9 mouse cellular contexts compared by ENCODE assay signal in genomic region chr5:69339623-69339970, GRCm38 (mm10). TPM values are rescaled to one million over a fixed set of nuclear protein-coding genes. Genes with fewer than 3 reads are reported as not detected.
A peak's percentile ranks its signal among the peaks of the same experiment; 100 is the strongest.
DNase-seq lines count a peak whose midpoint lies in the region; ATAC-seq lines count a peak whose summit lies in the region.
"Had no signal": no experiment of that assay in that cellular context is flagged by ENCODE, and none has a peak within 500 bp of the region (broad histone marks: within the 10 kb centered on the region; RNA-seq: fewer than 3 reads in every experiment).

No protein-coding gene starts in this region.

- H3K4me2 ChIP-seq in forebrain, embryonic 11.5 days (ENCODE audit: low read depth, low read length, severe bottlenecking) = no peak overlapping the region
- H3K4me2 ChIP-seq in forebrain, embryonic 14.5 days (ENCODE audit: low read length) = peak overlapping the region; percentile 80
- peak overlapping the region; percentile 95 for H3K4me2 ChIP-seq in midbrain, embryonic 13.5 days (replicated peaks)

- peaks cover 53% of the 10 kb centered on the region for H3K27me3 ChIP-seq in forebrain, embryonic 10.5 days (ENCODE audit: poor library complexity, severe bottlenecking)
- H3K27me3 ChIP-seq in forebrain, embryonic 11.5 days (ENCODE audit: control insufficient read depth, insufficient read depth, low read length) = peaks cover 9% of the 10 kb centered on the region; the same call in 1 of the 2 replicates
- no peaks in the 10 kb centered on the region for H3K27me3 ChIP-seq in forebrain, embryonic 14.5 days (replicated peaks; ENCODE audit: control insufficient read depth, insufficient read depth, low read length)
- peaks cover 14% of the 10 kb centered on the region; the same call in 1 of the 2 replicates for H3K27me3 ChIP-seq in midbrain, embryonic 13.5 days

- no peak overlapping the region for H3K27ac ChIP-seq in forebrain, embryonic 10.5 days
- no peak overlapping the region for H3K27ac ChIP-seq in forebrain, embryonic 11.5 days (ENCODE audit: low read depth, low read length)
- H3K27ac ChIP-seq in forebrain, embryonic 14.5 days (ENCODE audit: low read depth, low read length) = no peak overlapping the region
- H3K27ac ChIP-seq in midbrain, embryonic 13.5 days = no peak overlapping the region

- H3K9ac ChIP-seq in forebrain, embryonic 11.5 days (ENCODE audit: low read length) = no peak overlapping the region
- H3K9ac ChIP-seq in forebrain, embryonic 14.5 days (ENCODE audit: low read length) = no peak overlapping the region
- H3K9ac ChIP-seq in midbrain, embryonic 13.5 days (replicated peaks) = peak overlapping the region; percentile 36; the same call in 1 of the 2 replicates

- no peaks in the 10 kb centered on the region for H3K9me3 ChIP-seq in forebrain, embryonic 10.5 days
- no peaks in the 10 kb centered on the region for H3K9me3 ChIP-seq in forebrain, embryonic 11.5 days (ENCODE audit: control insufficient read depth, low read length)
- H3K9me3 ChIP-seq in forebrain, embryonic 14.5 days (replicated peaks; ENCODE audit: control insufficient read depth, low read length) = no peaks in the 10 kb centered on the region
- no peaks in the 10 kb centered on the region for H3K9me3 ChIP-seq in midbrain, embryonic 13.5 days

- ATAC-seq in forebrain, embryonic 11.5 days (replicated peaks; ENCODE audit: low FRiP score) = no peak
- no peak for ATAC-seq in forebrain, embryonic 14.5 days
- no peak for ATAC-seq in midbrain, embryonic 13.5 days

- WGBS in forebrain, embryonic 10.5 days = 87% methylated on average over 6 of the region's 6 CpGs
- 83% methylated on average over 6 of the region's 6 CpGs for WGBS in forebrain, embryonic 11.5 days
- WGBS in forebrain, embryonic 14.5 days = 77% methylated on average over 6 of the region's 6 CpGs
- WGBS in midbrain, embryonic 13.5 days = 75% methylated on average over 6 of the region's 6 CpGs

- H3K36me3 ChIP-seq in forebrain, embryonic 10.5 days (replicated peaks) = no peaks in the 10 kb centered on the region
- no peaks in the 10 kb centered on the region for H3K36me3 ChIP-seq in forebrain, embryonic 11.5 days (ENCODE audit: control insufficient read depth, insufficient read depth, low read length)
- no peaks in the 10 kb centered on the region for H3K36me3 ChIP-seq in forebrain, embryonic 14.5 days (ENCODE audit: control insufficient read depth, insufficient read depth, low read length)
- H3K36me3 ChIP-seq in midbrain, embryonic 13.5 days = no peaks in the 10 kb centered on the region

- H3K4me1 ChIP-seq in forebrain, embryonic 10.5 days = peaks cover 21% of the 10 kb centered on the region
- H3K4me1 ChIP-seq in forebrain, embryonic 11.5 days (replicated peaks; ENCODE audit: control insufficient read depth, insufficient read depth, low read length) = peaks cover 4% of the 10 kb centered on the region; the same call in 1 of the 2 replicates
- peaks cover 2% of the 10 kb centered on the region; the same call in 1 of the 2 replicates for H3K4me1 ChIP-seq in forebrain, embryonic 14.5 days (ENCODE audit: control insufficient read depth, insufficient read depth, low read length)
- H3K4me1 ChIP-seq in midbrain, embryonic 13.5 days (replicated peaks) = peaks cover 24% of the 10 kb centered on the region

- H3K4me3 ChIP-seq in forebrain, embryonic 10.5 days = peak overlapping the region; percentile 63; the same call in 1 of the 2 replicates
- H3K4me3 ChIP-seq in forebrain, embryonic 11.5 days (ENCODE audit: low read depth, low read length) = no peak overlapping the region
- peak overlapping the region; percentile 57 for H3K4me3 ChIP-seq in forebrain, embryonic 14.5 days (ENCODE audit: low read depth, low read length)
- H3K4me3 ChIP-seq in midbrain, embryonic 13.5 days (replicated peaks) = peak overlapping the region; percentile 70

- no peak for DNase-seq in forebrain, embryonic 10.5 days (ENCODE audit: extremely low spot score, low spot score)
- DNase-seq in forebrain, embryonic 11.5 days (ENCODE audit: low spot score) = no peak
- DNase-seq in brain, adult 2 months (ENCODE audit: low read depth, low spot score) = peak; percentile 49
- DNase-seq in forebrain, embryonic 14.5 days (ENCODE audit: low spot score) = peak; percentile 8
- no peak for DNase-seq in kidney, postnatal 14 days
- no peak for DNase-seq in kidney, adult 8-10 months
- DNase-seq in adrenal gland, postnatal 10 days = no peak

RNA-seq across cellular contexts. Expression of gene Kctd8, which starts 1.9 kb away (rescaled TPM):
- 0.30 and 0.68 TPM in 2 replicates for polyA plus RNA-seq in forebrain, embryonic 10.5 days (2016; fragmentation: Nextera tagmentation; extraction: Ambion mirVana)
- polyA plus RNA-seq in forebrain, embryonic 11.5 days (2014; fragmentation: Nextera tagmentation; extraction: Ambion mirVana) = 1.0 and 1.3 TPM in 2 replicates
- 5.7 and 6.5 TPM in 2 replicates for polyA plus RNA-seq in forebrain, embryonic 14.5 days (2014; fragmentation: Nextera tagmentation; extraction: Ambion mirVana)
- polyA plus RNA-seq in midbrain, embryonic 13.5 days (2015; fragmentation: Nextera tagmentation; extraction: Ambion mirVana) = 6.7 and 7.3 TPM in 2 replicates
- under 1 TPM; 0.12 to 0.30 TPM for total RNA-seq in adrenal gland, postnatal 10 days (2021)
- total RNA-seq: gastrocnemius, adult 18-20 months had no signal

Comparison
In these comparisons a context has a peak if more than half of its experiments do, and no peak if none do; other contexts are left out.
1. DNase-seq: peak in brain, adult 2 months (single experiment) and forebrain, embryonic 14.5 days (single experiment); none in forebrain, embryonic 10.5 days (single experiment), forebrain, embryonic 11.5 days (single experiment), kidney, postnatal 14 days (single experiment), kidney, adult 8-10 months (0 of 2) and adrenal gland, postnatal 10 days (single experiment).